Mouse (Mus musculus) ES-E14 (cell line): ENCODE measurements around the gene Pars2.

ENCODE experiments used
- HCFC1 ChIP-seq: IDR thresholded peaks from 2 replicates; pipeline ENCODE4 v1.6.1; 2012; ENCODE audit warnings: low read length, inconsistent platforms, borderline replicate concordance; ENCODE audit not compliant: insufficient read depth
- MAFK ChIP-seq: IDR thresholded peaks from 2 replicates; pipeline ENCODE4 v1.6.1; 2014; ENCODE audit warnings: mild to moderate bottlenecking, low read depth, low read length, inconsistent platforms; ENCODE audit not compliant: insufficient read depth
- ZC3H11A ChIP-seq: IDR thresholded peaks from 2 replicates; pipeline ENCODE4 v1.6.1; 2012; ENCODE audit warnings: low read depth, mild to moderate bottlenecking, inconsistent platforms, low read length, borderline replicate concordance
- ZNF384 ChIP-seq: IDR thresholded peaks from 2 replicates; pipeline ENCODE4 v1.6.1; 2012; ENCODE audit warnings: low read depth, low read length, inconsistent platforms

- no peak for TF ChIP-seq MAFK
- no peak for TF ChIP-seq HCFC1
- TF ChIP-seq ZNF384 = no peak
- no peak for TF ChIP-seq ZC3H11A
These were observed 5.1 kb upstream of the Pars2 start for GRCm38 (mm10) chr4:106645797-106646196.
